Mouse (Mus musculus) hindbrain, embryonic 14.5 days (tissue): ENCODE results near the gene Ywhae. TPM values are rescaled to one million over a fixed set of nuclear protein-coding genes. Genes with fewer than 3 reads are reported as not detected.

ENCODE experiments used
- ATAC-seq: fragments of 200-750 bp; cut with Nextera tagmentation; 2 replicates; pipeline ENCODE4 v1.8.0; 2017; ENCODE audit warnings: moderate number of reproducible peaks, mild to moderate bottlenecking, moderate TSS enrichment, moderate library complexity; ENCODE audit not compliant: low FRiP score
- DNase-seq: peaks from one replicate; pipeline ENCODE4 v3.0.0-alpha.2; 2015; ENCODE audit warnings: low spot score
- H3K27ac ChIP-seq: fragments of 300-500 bp; sonication (generic); 2 replicates; pipeline ENCODE4 v1.5.1; 2014; ENCODE audit warnings: mild to moderate bottlenecking, moderate library complexity
- H3K27me3 ChIP-seq: fragments of 300-500 bp; sonication (generic); 2 replicates; pipeline ENCODE4 v1.6.1; 2014; ENCODE audit warnings: mild to moderate bottlenecking, low read length, mixed read lengths; ENCODE audit not compliant: control insufficient read depth, insufficient read depth
- H3K36me3 ChIP-seq: fragments of 300-500 bp; sonication (generic); replicated peaks from 2 replicates; pipeline ENCODE4 v1.6.1; 2014; ENCODE audit not compliant: control insufficient read depth, insufficient read depth
- H3K4me1 ChIP-seq: fragments of 300-500 bp; sonication (generic); replicated peaks from 2 replicates; pipeline ENCODE4 v1.6.1; 2014; ENCODE audit warnings: antibody characterized with exemption, low read length, mixed read lengths; ENCODE audit not compliant: control insufficient read depth, insufficient read depth
- H3K4me2 ChIP-seq: fragments of 300-500 bp; sonication (generic); replicated peaks from 2 replicates; pipeline ENCODE4 v1.6.1; 2014; ENCODE audit warnings: mild to moderate bottlenecking, moderate library complexity
- H3K4me3 ChIP-seq: fragments of 300-500 bp; sonication (generic); replicated peaks from 2 replicates; pipeline ENCODE4 v1.5.1; 2014; ENCODE audit warnings: mild to moderate bottlenecking, low read length
- H3K9ac ChIP-seq: fragments of 300-500 bp; sonication (generic); 2 replicates; pipeline ENCODE4 v1.6.1; 2014
- H3K9me3 ChIP-seq: fragments of 300-500 bp; sonication (generic); 2 replicates; pipeline ENCODE4 v1.6.1; 2016; ENCODE audit warnings: low read length; ENCODE audit not compliant: control insufficient read depth
- WGBS: fragments of 180-500 bp; shearing (Covaris S2); extraction: QIAGEN DNeasy Blood & Tissue Kit; methylation state at CpG from one replicate; pipeline ENCODE4 v1.1.7; 2014; 5-methylcytosine and 5-hydroxymethylcytosine counted together
- polyA plus RNA-seq: library from polyadenylated mRNA; unstranded; fragments of >200 nt; fragmentation: Nextera tagmentation; extraction: Ambion mirVana; gene quantifications from 2 replicates; pipeline ENCODE4 v1.2.1, GENCODE M21; 2014

The Ywhae gene
- polyA plus RNA-seq, 1 experiment from 2014 or later = 1,491 TPM

- Histone ChIP-seq H3K27me3 (no peaks in the 10 kb centered on the region), H3K4me3 (no peak overlapping the region), H3K36me3 (peaks cover 40% of the 10 kb centered on the region), H3K27ac (no peak overlapping the region), H3K9ac (no peak overlapping the region), H3K4me2 (peak overlapping the region; percentile 23), H3K9me3 (no peaks in the 10 kb centered on the region), H3K4me1 (peaks cover 5% of the 10 kb centered on the region; the same call in 1 of the 2 replicates)
- DNase-seq (peak; percentile 81), ATAC-seq (peak; percentile 94)
- under 1% methylated on average over 23 of the region's 23 CpGs for WGBS
Observed at GRCm38 (mm10) chr11:75769206-75769605, 36.5 kb downstream of the Ywhae start.

GRCm38 (mm10) chr11:75772562-75772961, 39.9 kb downstream of the Ywhae start:
- WGBS = 80% methylated on average over 5 of the region's 5 CpGs
- no peak for ATAC-seq
- H3K4me3 ChIP-seq = no peak overlapping the region

DNA sequence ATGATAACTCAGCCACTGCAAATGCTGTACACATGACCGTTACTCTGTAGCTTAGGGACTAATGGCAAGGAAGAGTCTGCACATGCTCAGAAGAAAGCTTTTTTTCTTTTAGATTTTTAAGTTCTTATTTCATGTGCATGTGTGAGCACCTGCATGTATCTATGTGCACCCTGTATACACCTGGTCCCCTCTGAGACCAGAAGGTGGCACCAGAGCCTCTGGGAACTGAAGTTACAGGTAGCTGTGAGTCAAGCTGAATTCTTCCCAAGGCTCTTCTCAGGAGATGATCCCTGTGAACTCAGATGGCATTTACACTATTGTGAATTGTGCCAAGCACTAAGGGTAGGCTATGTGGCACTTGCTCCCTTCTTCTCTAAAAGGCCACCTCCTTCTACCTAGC, 43.2 kb downstream of the Ywhae start:
- H3K9me3 ChIP-seq = no peaks in the 10 kb centered on the region
- H3K4me1 ChIP-seq = no peaks in the 10 kb centered on the region
- ATAC-seq = no peak
- H3K4me2 ChIP-seq = no peak overlapping the region
- no peak for DNase-seq
- no peaks in the 10 kb centered on the region; the same call in 1 of the 2 replicates for H3K36me3 ChIP-seq
- H3K27ac ChIP-seq = no peak overlapping the region
- H3K27me3 ChIP-seq = no peaks in the 10 kb centered on the region
- 97% methylated on average over 1 of the region's 1 CpGs for WGBS
- no peak overlapping the region for H3K9ac ChIP-seq
- H3K4me3 ChIP-seq = no peak overlapping the region

More at GRCm38 (mm10) chr11:75772562-75772961, 39.9 kb downstream of the Ywhae start:
- no peaks in the 10 kb centered on the region for H3K27me3 ChIP-seq
- H3K9ac ChIP-seq = no peak overlapping the region
- H3K27ac ChIP-seq = no peak overlapping the region
- no peak for DNase-seq
- H3K9me3 ChIP-seq = no peaks in the 10 kb centered on the region
- H3K36me3 ChIP-seq = peaks cover 6% of the 10 kb centered on the region
- peaks cover 5% of the 10 kb centered on the region; the same call in 1 of the 2 replicates for H3K4me1 ChIP-seq
- H3K4me2 ChIP-seq = no peak overlapping the region

- no peaks in the 10 kb centered on the region for H3K4me1 ChIP-seq
- H3K36me3 ChIP-seq = no peaks in the 10 kb centered on the region; the same call in 1 of the 2 replicates
- H3K9ac ChIP-seq = no peak overlapping the region
- H3K4me2 ChIP-seq = no peak overlapping the region
- ATAC-seq (peak; percentile 53; the same call in 1 of the 2 replicates), DNase-seq (peak; percentile 84)
- no peaks in the 10 kb centered on the region for H3K27me3 ChIP-seq
- H3K27ac ChIP-seq = no peak overlapping the region
- H3K4me3 ChIP-seq = no peak overlapping the region
- 24% methylated on average over 6 of the region's 6 CpGs for WGBS
- H3K9me3 ChIP-seq = no peaks in the 10 kb centered on the region
Observed at GRCm38 (mm10) chr11:75781919-75782318, 49.2 kb downstream of the Ywhae start.

DNA sequence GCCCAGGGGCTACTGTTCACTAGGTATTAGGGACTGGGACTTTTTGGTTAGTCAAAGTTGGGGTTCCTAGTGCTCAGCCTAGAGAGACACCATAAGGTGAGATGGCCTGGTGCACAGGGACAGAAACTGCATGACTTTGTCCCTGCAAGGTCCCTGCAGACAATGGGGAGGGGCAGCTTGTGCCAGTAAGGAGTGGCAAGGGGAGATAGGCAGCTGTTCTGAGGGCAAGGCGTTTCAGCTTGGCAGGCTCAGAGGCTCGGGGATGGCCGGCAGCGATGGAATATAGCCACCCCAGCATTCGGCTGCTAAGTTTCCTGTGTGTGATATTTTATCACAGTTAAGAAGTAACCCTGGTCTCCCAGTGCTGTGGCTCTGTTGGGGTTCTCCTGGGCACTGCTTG, 51.1 kb downstream of the Ywhae start:
- DNase-seq (no peak), ATAC-seq (no peak)
- Histone ChIP-seq H3K27me3 (no peaks in the 10 kb centered on the region), H3K4me3 (no peak overlapping the region), H3K4me1 (no peaks in the 10 kb centered on the region), H3K4me2 (no peak overlapping the region), H3K27ac (no peak overlapping the region), H3K9me3 (no peaks in the 10 kb centered on the region), H3K36me3 (no peaks in the 10 kb centered on the region; the same call in 1 of the 2 replicates), H3K9ac (no peak overlapping the region)
- whole genome bisulfite sequencing = 80% methylated on average over 5 of the region's 5 CpGs

- Histone ChIP-seq H3K27ac (no peak overlapping the region), H3K4me1 (no peaks in the 10 kb centered on the region)
- 75% methylated on average over 8 of the region's 8 CpGs for WGBS
Observed at GRCm38 (mm10) chr11:75785897-75786296, 53.2 kb downstream of the Ywhae start.

GRCm38 (mm10) chr11:75792535-75792934, 59.9 kb downstream of the Ywhae start:
- no peak overlapping the region for H3K27ac ChIP-seq
- 75% methylated on average over 5 of the region's 5 CpGs for WGBS
- H3K4me2 ChIP-seq = no peak overlapping the region
- ATAC-seq (no peak), DNase-seq (no peak)
- no peak overlapping the region for H3K4me3 ChIP-seq
- H3K9me3 ChIP-seq = no peaks in the 10 kb centered on the region
- peaks cover 7% of the 10 kb centered on the region; the same call in 1 of the 2 replicates for H3K4me1 ChIP-seq
- H3K27me3 ChIP-seq = peaks cover 39% of the 10 kb centered on the region
- no peak overlapping the region for H3K9ac ChIP-seq
- no peaks in the 10 kb centered on the region for H3K36me3 ChIP-seq

More at GRCm38 (mm10) chr11:75785897-75786296, 53.2 kb downstream of the Ywhae start:
- DNase-seq = no peak
- no peak overlapping the region for H3K9ac ChIP-seq
- no peak overlapping the region for H3K4me2 ChIP-seq
- no peak for ATAC-seq
- H3K27me3 ChIP-seq = no peaks in the 10 kb centered on the region
- H3K9me3 ChIP-seq = no peaks in the 10 kb centered on the region
- no peak overlapping the region for H3K4me3 ChIP-seq
- no peaks in the 10 kb centered on the region for H3K36me3 ChIP-seq

DNA sequence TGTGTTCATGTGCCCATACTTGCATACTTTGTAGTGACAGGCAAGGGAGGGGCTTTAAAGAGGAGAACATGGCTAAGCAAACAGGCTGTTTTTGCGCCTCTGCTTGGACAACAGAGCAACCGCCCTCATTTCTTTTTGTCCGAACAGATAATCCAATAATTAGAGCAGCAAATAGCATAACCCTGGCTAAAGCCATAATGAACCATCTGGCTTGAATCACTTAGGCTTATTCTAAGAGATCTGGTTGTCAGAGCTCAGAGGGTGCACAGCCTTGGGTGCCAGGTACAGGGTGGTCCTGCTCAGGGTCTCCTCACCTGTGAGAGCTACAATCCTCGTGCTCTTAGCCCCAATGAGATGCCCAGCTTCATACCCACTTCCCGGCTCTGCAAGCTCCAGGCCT, 60.7 kb downstream of the Ywhae start:
- H3K4me3 ChIP-seq = no peak overlapping the region
- H3K9me3 ChIP-seq = no peaks in the 10 kb centered on the region
- no peak overlapping the region for H3K27ac ChIP-seq
- H3K4me2 ChIP-seq = no peak overlapping the region
- WGBS = 66% methylated on average over 5 of the region's 5 CpGs
- no peak overlapping the region for H3K9ac ChIP-seq
- peaks cover 43% of the 10 kb centered on the region for H3K27me3 ChIP-seq
- no peaks in the 10 kb centered on the region for H3K36me3 ChIP-seq
- peaks cover 7% of the 10 kb centered on the region; the same call in 1 of the 2 replicates for H3K4me1 ChIP-seq
- no peak for DNase-seq
- ATAC-seq = no peak

DNA sequence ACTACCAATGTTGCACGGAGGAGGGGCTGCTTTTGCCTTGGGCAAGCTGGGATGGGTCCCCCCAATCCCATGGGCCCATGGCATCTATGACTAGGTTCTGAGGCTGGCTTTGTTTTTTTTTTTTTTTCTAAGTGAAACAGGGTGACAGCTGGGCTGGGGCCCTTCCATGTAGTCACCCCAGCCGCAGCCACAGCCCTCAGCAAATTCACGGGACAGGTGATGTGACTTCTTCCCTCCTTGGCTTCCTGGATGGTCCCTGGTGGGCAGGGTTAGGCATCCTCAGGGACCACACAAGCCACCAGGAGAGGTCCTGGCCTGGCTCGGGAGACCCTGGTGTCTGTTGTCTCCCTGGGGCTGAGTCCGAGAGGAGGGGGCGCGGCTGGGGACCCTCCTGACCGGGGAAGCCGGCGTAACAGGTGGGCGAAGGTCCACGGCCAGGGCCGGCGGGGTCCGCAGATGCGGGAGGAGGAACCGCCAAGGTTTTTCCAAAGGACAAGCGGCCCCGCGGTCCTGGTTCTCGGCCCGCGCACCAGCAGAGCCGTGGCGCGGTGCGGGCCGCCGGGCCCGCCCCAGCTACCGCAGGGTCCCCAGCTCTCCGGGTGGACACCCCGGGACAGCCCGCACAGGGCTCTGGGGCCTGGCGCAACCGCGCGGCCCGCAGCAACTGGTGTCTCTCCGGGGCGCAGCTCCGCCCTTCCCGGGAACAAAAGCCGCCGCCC, 62.1 kb downstream of the Ywhae start:
- ATAC-seq (no peak), DNase-seq (no peak)
- Histone ChIP-seq H3K27me3 (peaks cover 43% of the 10 kb centered on the region), H3K9ac (peak overlapping the region; percentile 58), H3K4me1 (peaks cover 7% of the 10 kb centered on the region; the same call in 1 of the 2 replicates), H3K4me3 (peak overlapping the region; percentile 50), H3K36me3 (no peaks in the 10 kb centered on the region), H3K9me3 (no peaks in the 10 kb centered on the region), H3K27ac (no peak overlapping the region), H3K4me2 (peak overlapping the region; percentile 64)
- WGBS = 6% methylated on average over 44 of the region's 45 CpGs
